Mouse (Mus musculus) heart, embryonic 14.5 days (tissue): ENCODE results near the gene Myo3b. TPM values are rescaled to one million over a fixed set of nuclear protein-coding genes. Genes with fewer than 3 reads are reported as not detected.

ENCODE experiments used
- ATAC-seq: fragments of 200-750 bp; cut with Nextera tagmentation; 2 replicates; pipeline ENCODE4 v1.8.0; 2017; ENCODE audit warnings: low read depth, moderate TSS enrichment; ENCODE audit not compliant: insufficient number of reproducible peaks, insufficient read depth, low FRiP score
- H3K27ac ChIP-seq, 2 experiments: fragments of 200-500 bp in 1 of 2; fragments of 300-500 bp in 1 of 2; sonication (generic) in 1 of 2; replicated peaks in 1 of 2; 2 replicates each; pipeline ENCODE4 v1.5.1; 2012 to 2014; ENCODE audit warnings: low read depth in 2 of 2, low read length in 2 of 2, control low read depth in 1 of 2, mild to moderate bottlenecking in 1 of 2, mixed read lengths in 1 of 2; ENCODE audit not compliant: control insufficient read depth in 1 of 2, insufficient read depth in 1 of 2
- H3K27me3 ChIP-seq: fragments of 300-500 bp; sonication (generic); 2 replicates; pipeline ENCODE4 v1.6.1; 2014; ENCODE audit warnings: mild to moderate bottlenecking, low read length, control low read depth; ENCODE audit not compliant: control insufficient read depth, insufficient read depth
- H3K36me3 ChIP-seq: fragments of 300-500 bp; sonication (generic); 2 replicates; pipeline ENCODE4 v1.6.1; 2014; ENCODE audit warnings: mild to moderate bottlenecking, control low read depth, low read length, mixed read lengths; ENCODE audit not compliant: control insufficient read depth, insufficient read depth
- H3K4me1 ChIP-seq, 2 experiments: fragments of 200-500 bp in 1 of 2; fragments of 300-500 bp in 1 of 2; sonication (generic) in 1 of 2; 2 replicates each; pipeline ENCODE4 v1.6.1; 2012 to 2014; ENCODE audit warnings: low read length in 2 of 2, control low read depth in 1 of 2, mixed read lengths in 1 of 2; ENCODE audit not compliant: control insufficient read depth in 2 of 2, insufficient read depth in 2 of 2
- H3K4me2 ChIP-seq: fragments of 300-500 bp; sonication (generic); 2 replicates; pipeline ENCODE4 v1.6.1; 2014; ENCODE audit warnings: mild to moderate bottlenecking, low read length
- H3K4me3 ChIP-seq, 2 experiments: fragments of 200-500 bp in 1 of 2; fragments of 300-500 bp in 1 of 2; sonication (generic) in 1 of 2; 2 replicates each; pipeline ENCODE4 v1.5.1; 2012 to 2014; ENCODE audit warnings: low read length in 2 of 2, mild to moderate bottlenecking in 2 of 2, control low read depth in 1 of 2, low read depth in 1 of 2, moderate library complexity in 1 of 2; ENCODE audit not compliant: control insufficient read depth in 1 of 2, insufficient read depth in 1 of 2
- H3K9ac ChIP-seq: fragments of 300-500 bp; sonication (generic); 2 replicates; pipeline ENCODE4 v1.6.1; 2014; ENCODE audit warnings: mild to moderate bottlenecking, low read length
- H3K9me3 ChIP-seq: fragments of 300-500 bp; sonication (generic); 2 replicates; pipeline ENCODE4 v1.6.1; 2016; ENCODE audit warnings: low read length, control low read depth; ENCODE audit not compliant: control insufficient read depth
- WGBS: fragments of 180-500 bp; shearing (Covaris S2); extraction: QIAGEN DNeasy Blood & Tissue Kit; methylation state at CpG from one replicate; pipeline ENCODE4 v1.1.7; 2014; 5-methylcytosine and 5-hydroxymethylcytosine counted together
- polyA plus RNA-seq: library from polyadenylated mRNA; unstranded; fragments of >200 nt; fragmentation: Nextera tagmentation; extraction: Ambion mirVana; gene quantifications from 2 replicates; pipeline ENCODE4 v1.2.1, GENCODE M21; 2014

Gene Myo3b
- polyA plus RNA-seq, 1 experiment from 2014 or later: 0.43 TPM

GRCm38 (mm10) chr2:70443035-70443434, 404.1 kb downstream of the Myo3b start:
- WGBS: under 1% methylated on average over 4 of the region's 4 CpGs
- ATAC-seq: peak; percentile 54

GRCm38 (mm10) chr2:70444141-70444540, 405.2 kb downstream of the Myo3b start:
- WGBS: 17% methylated on average over 7 of the region's 7 CpGs
- Histone ChIP-seq H3K27ac (no peak overlapping the region), H3K9me3 (no peaks in the 10 kb centered on the region), H3K27me3 (peaks cover 19% of the 10 kb centered on the region), H3K4me1 (peaks cover 0 to 12% of the 10 kb centered on the region in 2 experiments; a peak in 2 of 4 replicates), H3K4me2 (peak overlapping the region; percentile 49; the same call in 1 of the 2 replicates), H3K4me3 (no peak overlapping the region), H3K9ac (no peak overlapping the region), H3K36me3 (no peaks in the 10 kb centered on the region)
- no peak for ATAC-seq

More at GRCm38 (mm10) chr2:70443035-70443434, 404.1 kb downstream of the Myo3b start:
- Histone ChIP-seq H3K4me1 (peaks cover 0 to 12% of the 10 kb centered on the region in 2 experiments; a peak in 2 of 4 replicates), H3K27me3 (peaks cover 16% of the 10 kb centered on the region), H3K4me2 (peak overlapping the region; percentile 49), H3K4me3 (no peak overlapping the region), H3K9ac (no peak overlapping the region), H3K36me3 (no peaks in the 10 kb centered on the region), H3K27ac (no peak overlapping the region), H3K9me3 (no peaks in the 10 kb centered on the region)

GRCm38 (mm10) chr2:70456205-70456604, 417.3 kb downstream of the Myo3b start:
- H3K36me3 ChIP-seq: no peaks in the 10 kb centered on the region
- peak overlapping the region; percentile 64 for H3K4me2 ChIP-seq
- 0 out of 2 replicates have a peak, but pooled peaks cover 2% of the 10 kb centered on the region for H3K27me3 ChIP-seq
- peaks cover 0 to 2% of the 10 kb centered on the region in 2 experiments; a peak in 1 of 4 replicates for H3K4me1 ChIP-seq
- H3K27ac ChIP-seq: no peak overlapping the region
- 9% methylated on average over 12 of the region's 12 CpGs for WGBS
- no peak for ATAC-seq
- H3K4me3 ChIP-seq: peak overlapping the region; percentile 18 to 31
- H3K9me3 ChIP-seq: peaks cover 3% of the 10 kb centered on the region; the same call in 1 of the 2 replicates
- H3K9ac ChIP-seq: peak overlapping the region; percentile 56; the same call in 1 of the 2 replicates

GRCm38 (mm10) chr2:70463606-70464005, 424.7 kb downstream of the Myo3b start:
- Histone ChIP-seq H3K27ac (no peak overlapping the region), H3K4me1 (no peaks in the 10 kb centered on the region), H3K4me2 (no peak overlapping the region), H3K27me3 (peaks cover 25% of the 10 kb centered on the region; the same call in 1 of the 2 replicates), H3K9me3 (no peaks in the 10 kb centered on the region), H3K9ac (no peak overlapping the region), H3K4me3 (no peak overlapping the region), H3K36me3 (no peaks in the 10 kb centered on the region)
- no peak for ATAC-seq
- WGBS: 88% methylated on average over 1 of the region's 1 CpGs

- Histone ChIP-seq H3K4me2 (no peak overlapping the region), H3K9me3 (no peaks in the 10 kb centered on the region), H3K4me3 (no peak overlapping the region), H3K27ac (no peak overlapping the region), H3K27me3 (peaks cover 79% of the 10 kb centered on the region), H3K9ac (no peak overlapping the region), H3K36me3 (no peaks in the 10 kb centered on the region), H3K4me1 (peaks cover 11 to 34% of the 10 kb centered on the region in 2 experiments)
- ATAC-seq: no peak
- 32% methylated on average over 5 of the region's 5 CpGs for WGBS
These were observed 432.2 kb downstream of the Myo3b start for GRCm38 (mm10) chr2:70471136-70471535.

GRCm38 (mm10) chr2:70471861-70472620, 433.1 kb downstream of the Myo3b start:
- peaks cover 79% of the 10 kb centered on the region for H3K27me3 ChIP-seq
- WGBS: under 1% methylated on average over 48 of the region's 48 CpGs
- H3K9ac ChIP-seq: peak overlapping the region; percentile 30; the same call in 1 of the 2 replicates
- H3K9me3 ChIP-seq: no peaks in the 10 kb centered on the region
- H3K4me2 ChIP-seq: peak overlapping the region; percentile 80
- peaks cover 11 to 39% of the 10 kb centered on the region in 2 experiments for H3K4me1 ChIP-seq
- no peak overlapping the region for H3K27ac ChIP-seq
- ATAC-seq: no peak
- H3K36me3 ChIP-seq: no peaks in the 10 kb centered on the region
- H3K4me3 ChIP-seq: peak overlapping the region; percentile 38 to 48
